Mouse (Mus musculus): Measurements from ENCODE around the gene Timp1. TPM values are rescaled to one million over a fixed set of nuclear protein-coding genes. Genes with fewer than 3 reads are reported as not detected.

The Timp1 gene
- 7.0 and 10.7 TPM in 2 replicates for polyA plus RNA-seq (2012; rRNA removed)

GRCm38 (mm10) chrX:20869962-20870513 lies at the start of gene Timp1:
Gene Timp1 (plus strand): TSS chrX:20870166.

GRCm38 (mm10) chrX:20920844-20921364 lies 50.9 kb downstream of the Timp1 start, which contains the start of gene Syn1:
Gene Syn1 (minus strand): TSS chrX:20921004.

Other genes starting within 250 kb of the Timp1 start
- gene Uba1, start 211.8 kb upstream of the Timp1 start, polyA plus RNA-seq (2012; rRNA removed): 397 and 433 TPM in 2 replicates
- 266 and 276 TPM in 2 replicates for gene Cdk16, start 182.2 kb upstream of the Timp1 start, polyA plus RNA-seq (2012; rRNA removed)
- 102 TPM in 2 replicates for gene Usp11, start 166.3 kb upstream of the Timp1 start, polyA plus RNA-seq (2012; rRNA removed)
- gene Araf, start 72.4 kb upstream of the Timp1 start, polyA plus RNA-seq (2012; rRNA removed): 258 and 278 TPM in 2 replicates
- 54.8 and 59.8 TPM in 2 replicates for gene Syn1, start 50.8 kb downstream of the Timp1 start, polyA plus RNA-seq (2012; rRNA removed)
- gene Cfp, start 61.4 kb downstream of the Timp1 start, polyA plus RNA-seq (2012; rRNA removed): 23.3 and 24.3 TPM in 2 replicates
- 32.2 and 35.8 TPM in 2 replicates for gene Elk1, start 80.4 kb downstream of the Timp1 start, polyA plus RNA-seq (2012; rRNA removed)
- gene Uxt, start 91.9 kb downstream of the Timp1 start, polyA plus RNA-seq (2012; rRNA removed): 14.9 and 15.6 TPM in 2 replicates
- gene Zfp182, start 192.2 kb downstream of the Timp1 start, polyA plus RNA-seq (2012; rRNA removed): 9.3 and 10.8 TPM in 2 replicates
- not detected in 2 replicates for gene Spaca5, start 198.2 kb downstream of the Timp1 start, polyA plus RNA-seq (2012; rRNA removed)
- 2.0 and 2.1 TPM in 2 replicates for gene Zfp300, start 219.4 kb downstream of the Timp1 start, polyA plus RNA-seq (2012; rRNA removed)
- gene Ssxa1, start 245.7 kb downstream of the Timp1 start, polyA plus RNA-seq (2012; rRNA removed): not detected in 2 replicates

All from central nervous system, embryonic 18 days (tissue).